Mouse (Mus musculus): ENCODE results near the gene Gm45062.

GRCm38 (mm10) chr6:8370624-8371023 lies 111.4 kb downstream of the Gm45062 start:
- TF ChIP-seq JUND (IDR thresholded peaks at IDR 0.05; ENCODE audit: low read depth, low read length) = no peak
- TF ChIP-seq POLR2AphosphoS2 (IDR thresholded peaks at IDR 0.05; ENCODE audit: low read length) = no peak
- no peak for TF ChIP-seq ZNF384 (IDR thresholded peaks at IDR 0.05; ENCODE audit: low read depth, low read length)
- no peak for TF ChIP-seq CTCF (IDR thresholded peaks at IDR 0.05 in 2 of 3, conservative IDR thresholded peaks at IDR 0.05 in 1 of 3; ENCODE audit: control insufficient read depth in 1 of 3, insufficient read depth in 1 of 3, low read depth in 2 of 3, low read length in 3 of 3, poor library complexity in 1 of 3, severe bottlenecking in 1 of 3)
- TF ChIP-seq MXI1 (IDR thresholded peaks at IDR 0.05; ENCODE audit: low read depth, low read length) = no peak
- no peak for TF ChIP-seq POLR2A (IDR thresholded peaks at IDR 0.05; ENCODE audit: control insufficient read depth in 1 of 2, insufficient read depth in 1 of 2, low read depth in 1 of 2, low read length in 2 of 2, poor library complexity in 1 of 2)
- TF ChIP-seq ZC3H11A (IDR thresholded peaks at IDR 0.05; ENCODE audit: low read depth, low read length) = no peak
- no peak for TF ChIP-seq EP300 (IDR thresholded peaks at IDR 0.05; ENCODE audit: low read depth in 1 of 2, low read length in 2 of 2)
- TF ChIP-seq GATA1 (IDR thresholded peaks at IDR 0.05; ENCODE audit: low read depth, low read length) = no peak
- no peak for TF ChIP-seq RCOR1 (IDR thresholded peaks at IDR 0.05; ENCODE audit: low read depth, low read length)
- no peak for TF ChIP-seq HCFC1 (IDR thresholded peaks at IDR 0.05; ENCODE audit: low read depth, low read length)
- no peak for TF ChIP-seq GABPA (IDR thresholded peaks at IDR 0.05; ENCODE audit: low read depth, low read length)
- no peak for TF ChIP-seq BHLHE40 (IDR thresholded peaks at IDR 0.05; ENCODE audit: borderline replicate concordance, low read depth, low read length)
